Mouse (Mus musculus) spleen, embryonic (tissue): ENCODE data around the gene 1700025G04Rik.

Experiments
- CTCF ChIA-PET: fragments of 350-600 bp; sonication (Branson Sonifier 250); formaldehyde crosslinking; loops from one replicate; lab custom pipeline; 2022; lab: Charles Lee

1700025G04Rik gene

GRCm38 (mm10) chr1:151963248-151963647 is 126.7 kb downstream of the 1700025G04Rik start:
- CTCF ChIA-PET: no interaction called here

- CTCF ChIA-PET: no interaction called here
Measured at GRCm38 (mm10) chr1:151962078-151962477, 127.8 kb downstream of the 1700025G04Rik start.

- CTCF ChIA-PET: no interaction called here
Measured at GRCm38 (mm10) chr1:151961204-151961603, 128.7 kb downstream of the 1700025G04Rik start.

GRCm38 (mm10) chr1:151959010-151959409 is 130.9 kb downstream of the 1700025G04Rik start:
- CTCF ChIA-PET: no interaction called here

GRCm38 (mm10) chr1:151958442-151958841 is 131.5 kb downstream of the 1700025G04Rik start:
- CTCF ChIA-PET: no interaction called here

GRCm38 (mm10) chr1:151957669-151958068 is 132.3 kb downstream of the 1700025G04Rik start:
- CTCF ChIA-PET: interaction anchor here (0.6 kb wide), 1 partner anchor 27 kb away, joined by 3 read pairs; no protein-coding TSS in a partner anchor

GRCm38 (mm10) chr1:151955866-151956265 is 134.1 kb downstream of the 1700025G04Rik start:
- CTCF ChIA-PET: no interaction called here

GRCm38 (mm10) chr1:151953563-151953962 is 136.4 kb downstream of the 1700025G04Rik start:
- CTCF ChIA-PET: no interaction called here

GRCm38 (mm10) chr1:151948065-151948464 is 141.9 kb downstream of the 1700025G04Rik start:
- CTCF ChIA-PET: no interaction called here

- CTCF ChIA-PET: no interaction called here
Measured at GRCm38 (mm10) chr1:151947571-151947970, 142.4 kb downstream of the 1700025G04Rik start.

GRCm38 (mm10) chr1:151944457-151945223 is 145.3 kb downstream of the 1700025G04Rik start:
- CTCF ChIA-PET: interaction anchor here (0.7 kb wide), 2 partner anchors 21 to 75 kb away, joined by 3 to 4 read pairs; no protein-coding TSS in a partner anchor

- CTCF ChIA-PET: no interaction called here
Measured at GRCm38 (mm10) chr1:151943681-151944237, 146.2 kb downstream of the 1700025G04Rik start.

- CTCF ChIA-PET: no interaction called here
Measured at GRCm38 (mm10) chr1:151942972-151943654, 146.8 kb downstream of the 1700025G04Rik start.

- CTCF ChIA-PET: no interaction called here
Measured at GRCm38 (mm10) chr1:151939987-151940386, 149.9 kb downstream of the 1700025G04Rik start.

GRCm38 (mm10) chr1:151939510-151939909 is 150.4 kb downstream of the 1700025G04Rik start:
- CTCF ChIA-PET: no interaction called here

- CTCF ChIA-PET: no interaction called here
Measured at GRCm38 (mm10) chr1:151933605-151934004, 156.3 kb downstream of the 1700025G04Rik start.

GRCm38 (mm10) chr1:151926826-151927225 is 163.1 kb downstream of the 1700025G04Rik start:
- CTCF ChIA-PET: no interaction called here

- CTCF ChIA-PET: no interaction called here
Measured at GRCm38 (mm10) chr1:151926141-151926540, 163.8 kb downstream of the 1700025G04Rik start.

- CTCF ChIA-PET: no interaction called here
Measured at GRCm38 (mm10) chr1:151925738-151926137, 164.2 kb downstream of the 1700025G04Rik start.

- CTCF ChIA-PET: no interaction called here
Measured at GRCm38 (mm10) chr1:151918806-151919357, 171.0 kb downstream of the 1700025G04Rik start.

- CTCF ChIA-PET: no interaction called here
Measured at GRCm38 (mm10) chr1:151917736-151918135, 172.2 kb downstream of the 1700025G04Rik start.

GRCm38 (mm10) chr1:151914494-151914893 is 175.4 kb downstream of the 1700025G04Rik start:
- CTCF ChIA-PET: no interaction called here
